Mouse (Mus musculus): Measurements from ENCODE around the gene Gnb5.

DNA sequence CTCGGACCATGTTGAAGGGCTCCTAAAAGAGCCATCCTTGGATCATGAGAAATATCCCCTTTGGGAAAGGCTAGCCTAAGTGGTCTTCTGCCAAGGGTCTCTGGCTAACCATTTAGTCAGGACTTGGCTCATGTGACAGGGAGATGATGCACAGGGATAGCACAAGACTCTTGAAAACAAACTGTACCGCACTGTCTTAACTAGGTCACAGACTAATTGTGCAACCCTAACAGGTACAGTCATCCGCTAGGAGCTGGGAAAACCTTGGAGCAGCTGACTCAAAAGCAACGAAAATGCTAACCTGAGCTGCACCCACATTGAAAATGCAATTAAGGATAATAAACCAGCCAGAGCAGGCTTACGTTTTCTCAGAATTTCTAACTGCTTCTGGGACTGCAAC is 60.1 kb downstream of the Gnb5 start:
- no peak for TF ChIP-seq EP300 (IDR thresholded peaks at IDR 0.05; ENCODE audit: low read depth)
- TF ChIP-seq CTCF (IDR thresholded peaks at IDR 0.05; ENCODE audit: low read depth) = no peak
